Mouse (Mus musculus): Measurements from ENCODE around the gene Id1. TPM values are rescaled to one million over a fixed set of nuclear protein-coding genes. Genes with fewer than 3 reads are reported as not detected.
A peak's percentile ranks its signal among the peaks of the same experiment; 100 is the strongest.

Id1 gene
- 59.5 TPM for polyA plus RNA-seq (2012; fragmentation: generic; extraction: Trizol)

- TF ChIP-seq USF1 (IDR thresholded peaks at IDR 0.05; ENCODE audit: low read depth), result no peak
- TF ChIP-seq TCF12 (IDR thresholded peaks at IDR 0.05; ENCODE audit: insufficient read depth, poor library complexity, severe bottlenecking), result no peak
- no peak for TF ChIP-seq CEBPB (IDR thresholded peaks at IDR 0.05; ENCODE audit: insufficient read depth, poor library complexity, severe bottlenecking)
- TF ChIP-seq MYOG (IDR thresholded peaks at IDR 0.05; ENCODE audit: control insufficient read depth in 1 of 3, insufficient read depth in 1 of 3, insufficient read length in 2 of 3, low read depth in 2 of 3), result peak in 1 of 3 experiments; percentile 25
- TF ChIP-seq E2F4 (IDR thresholded peaks at IDR 0.05; ENCODE audit: insufficient read depth), result peak; percentile 65
- peak; percentile 89 for TF ChIP-seq POLR2AphosphoS2 (IDR thresholded peaks at IDR 0.05; ENCODE audit: insufficient read length, low read depth)
- TF ChIP-seq MYOD1 (IDR thresholded peaks at IDR 0.05; ENCODE audit: control insufficient read depth in 1 of 3, insufficient read length in 2 of 3, low read depth in 2 of 3), result peak in 2 of 3 experiments; percentile 26 to 65
- TF ChIP-seq POLR2A (IDR thresholded peaks at IDR 0.05; ENCODE audit: insufficient read length, low read depth), result peak; percentile 98
- TF ChIP-seq REST (IDR thresholded peaks at IDR 0.05; ENCODE audit: insufficient read depth, insufficient read length), result peak; percentile 14
- no peak for TF ChIP-seq TCF3 (IDR thresholded peaks at IDR 0.05; ENCODE audit: insufficient read length, low read depth)
- no peak for TF ChIP-seq MAX (IDR thresholded peaks at IDR 0.05; ENCODE audit: low read depth)
- TF ChIP-seq SRF (IDR thresholded peaks at IDR 0.05; ENCODE audit: control insufficient read depth, insufficient read length, low read depth), result no peak
- peak within 1 kb of the TSS; percentile 100 for H3K4me2 ChIP-seq (ENCODE audit: low read depth)
Observed at GRCm38 (mm10) chr2:152736090-152736601, at the start of gene Id1. Id1 (plus strand) TSS chr2:152736251.

DNA sequence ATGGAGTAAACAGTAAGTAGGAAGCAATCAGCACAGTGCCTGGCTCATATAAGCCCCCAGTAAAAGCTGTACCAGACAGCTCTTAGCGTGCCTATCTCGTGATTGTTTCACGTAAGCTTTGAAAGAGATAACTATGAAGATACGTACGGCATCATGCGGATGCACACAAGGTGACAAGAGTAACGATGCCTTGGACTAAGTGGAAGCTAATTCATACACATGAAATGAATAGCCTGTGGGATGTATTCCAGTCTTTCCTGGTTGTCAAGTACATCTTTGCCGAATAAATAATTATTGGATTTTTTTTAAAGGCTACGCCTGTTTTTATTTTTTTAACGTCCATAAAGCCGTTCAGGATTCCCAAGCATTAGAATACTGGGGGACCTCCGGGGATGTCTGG lies 49.7 kb upstream of the Id1 start:
- TF ChIP-seq POLR2A (IDR thresholded peaks at IDR 0.05; ENCODE audit: insufficient read length, low read depth) (no peak), MYOD1 (IDR thresholded peaks at IDR 0.05; ENCODE audit: control insufficient read depth in 1 of 3, insufficient read length in 2 of 3, low read depth in 2 of 3) (no peak), SRF (IDR thresholded peaks at IDR 0.05; ENCODE audit: control insufficient read depth, insufficient read length, low read depth) (no peak), MAX (IDR thresholded peaks at IDR 0.05; ENCODE audit: low read depth) (no peak), E2F4 (IDR thresholded peaks at IDR 0.05; ENCODE audit: insufficient read depth) (no peak), MYOG (IDR thresholded peaks at IDR 0.05; ENCODE audit: control insufficient read depth in 1 of 3, insufficient read depth in 1 of 3, insufficient read length in 2 of 3, low read depth in 2 of 3) (no peak), TCF12 (IDR thresholded peaks at IDR 0.05; ENCODE audit: insufficient read depth, poor library complexity, severe bottlenecking) (no peak), USF1 (IDR thresholded peaks at IDR 0.05; ENCODE audit: low read depth) (no peak), POLR2AphosphoS2 (IDR thresholded peaks at IDR 0.05; ENCODE audit: insufficient read length, low read depth) (no peak)
- Histone ChIP-seq H3K36me3 (ENCODE audit: control insufficient read depth, insufficient read depth) (peaks cover 71% of the 10 kb centered on the region), H3K27me3 (ENCODE audit: control insufficient read depth, insufficient read depth, insufficient read length) (no peaks in the 10 kb centered on the region), H3K79me2 (ENCODE audit: control insufficient read depth, insufficient read depth) (peaks cover 12% of the 10 kb centered on the region), H3ac (ENCODE audit: control insufficient read depth, insufficient read length) (no peak overlapping the region), H3K4me3 (peak overlapping the region; percentile 32), H3K4me2 (ENCODE audit: low read depth) (peak overlapping the region; percentile 56)

More at GRCm38 (mm10) chr2:152736090-152736601, at the start of gene Id1:
- peaks cover 24% of the 10 kb centered on the region for H3K79me2 ChIP-seq (ENCODE audit: control insufficient read depth, insufficient read depth)
- H3ac ChIP-seq (ENCODE audit: control insufficient read depth, insufficient read length), result peak within 1 kb of the TSS; percentile 54
- H3K4me3 ChIP-seq, result peak within 1 kb of the TSS; percentile 97
- H3K36me3 ChIP-seq (ENCODE audit: control insufficient read depth, insufficient read depth), result no peaks in the 10 kb centered on the region
- no peaks in the 10 kb centered on the region for H3K27me3 ChIP-seq (ENCODE audit: control insufficient read depth, insufficient read depth, insufficient read length)

DNA sequence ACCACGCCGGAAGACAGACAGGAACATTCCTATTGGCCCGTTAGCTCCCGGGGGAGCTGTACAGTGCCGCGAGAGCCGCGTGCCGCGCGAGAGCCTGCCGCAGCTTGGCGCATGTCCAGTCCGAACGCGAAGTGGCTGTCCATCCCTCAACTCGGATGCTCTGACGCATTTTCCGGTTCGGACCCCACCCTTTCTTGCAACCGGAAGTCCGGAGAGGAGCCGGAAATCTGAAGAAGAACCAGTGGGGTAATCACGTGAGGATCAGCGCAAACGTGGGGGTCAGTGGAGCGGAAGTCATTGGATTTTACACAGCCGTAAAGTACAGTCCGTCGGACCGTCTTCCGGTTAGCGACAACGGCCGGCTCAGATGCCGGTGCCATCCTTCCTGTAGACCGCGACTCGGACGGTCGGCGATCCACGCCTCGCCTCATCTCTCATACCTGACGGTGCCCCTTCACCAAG lies 49.2 kb upstream of the Id1 start, which contains the start of gene Mcts2:
Gene Mcts2 (plus strand): TSS at position 230 of the 462 bp plus-strand sequence.
- H3K27me3 ChIP-seq (ENCODE audit: control insufficient read depth, insufficient read depth, insufficient read length), result no peaks in the 10 kb centered on the region
- TF ChIP-seq CEBPB (IDR thresholded peaks at IDR 0.05; ENCODE audit: insufficient read depth, poor library complexity, severe bottlenecking), result no peak
- TF ChIP-seq TCF3 (IDR thresholded peaks at IDR 0.05; ENCODE audit: insufficient read length, low read depth), result no peak
- peak; percentile 95 for TF ChIP-seq POLR2AphosphoS2 (IDR thresholded peaks at IDR 0.05; ENCODE audit: insufficient read length, low read depth)
- no peak for TF ChIP-seq MYOD1 (IDR thresholded peaks at IDR 0.05; ENCODE audit: control insufficient read depth in 1 of 3, insufficient read length in 2 of 3, low read depth in 2 of 3)
- no peak for TF ChIP-seq REST (IDR thresholded peaks at IDR 0.05; ENCODE audit: insufficient read depth, insufficient read length)
- TF ChIP-seq MAX (IDR thresholded peaks at IDR 0.05; ENCODE audit: low read depth), result no peak
- no peak for TF ChIP-seq TCF12 (IDR thresholded peaks at IDR 0.05; ENCODE audit: insufficient read depth, poor library complexity, severe bottlenecking)
- TF ChIP-seq MYOG (IDR thresholded peaks at IDR 0.05; ENCODE audit: control insufficient read depth in 1 of 3, insufficient read depth in 1 of 3, insufficient read length in 2 of 3, low read depth in 2 of 3), result peak in 1 of 3 experiments; percentile 7
- TF ChIP-seq SRF (IDR thresholded peaks at IDR 0.05; ENCODE audit: control insufficient read depth, insufficient read length, low read depth), result no peak
- peak; percentile 81 for TF ChIP-seq POLR2A (IDR thresholded peaks at IDR 0.05; ENCODE audit: insufficient read length, low read depth)
- TF ChIP-seq USF1 (IDR thresholded peaks at IDR 0.05; ENCODE audit: low read depth), result peak; percentile 88
- TF ChIP-seq E2F4 (IDR thresholded peaks at IDR 0.05; ENCODE audit: insufficient read depth), result no peak
- peak within 1 kb of the TSS; percentile 9 for H3ac ChIP-seq (ENCODE audit: control insufficient read depth, insufficient read length)
- peak within 1 kb of the TSS; percentile 32 for H3K4me3 ChIP-seq
- H3K4me2 ChIP-seq (ENCODE audit: low read depth), result peak within 1 kb of the TSS; percentile 74
- H3K36me3 ChIP-seq (ENCODE audit: control insufficient read depth, insufficient read depth), result peaks cover 66% of the 10 kb centered on the region
- H3K79me2 ChIP-seq (ENCODE audit: control insufficient read depth, insufficient read depth), result peaks cover 12% of the 10 kb centered on the region

GRCm38 (mm10) chr2:152691564-152692217 lies 44.4 kb upstream of the Id1 start:
- Histone ChIP-seq H3K79me2 (ENCODE audit: control insufficient read depth, insufficient read depth) (peaks cover 12% of the 10 kb centered on the region), H3ac (ENCODE audit: control insufficient read depth, insufficient read length) (no peak overlapping the region), H3K4me3 (no peak overlapping the region), H3K27me3 (ENCODE audit: control insufficient read depth, insufficient read depth, insufficient read length) (no peaks in the 10 kb centered on the region), H3K36me3 (ENCODE audit: control insufficient read depth, insufficient read depth) (peaks cover 41% of the 10 kb centered on the region), H3K4me2 (ENCODE audit: low read depth) (peak overlapping the region; percentile 18)
- no peak for TF ChIP-seq MYOG (IDR thresholded peaks at IDR 0.05; ENCODE audit: control insufficient read depth in 1 of 3, insufficient read depth in 1 of 3, insufficient read length in 2 of 3, low read depth in 2 of 3)
- peak; percentile 47 for TF ChIP-seq POLR2AphosphoS2 (IDR thresholded peaks at IDR 0.05; ENCODE audit: insufficient read length, low read depth)

Measured in myocyte (in vitro differentiated cells).